Mouse (Mus musculus) myocyte (in vitro differentiated cells): ENCODE results near the gene Hipk2. TPM values are rescaled to one million over a fixed set of nuclear protein-coding genes. Genes with fewer than 3 reads are reported as not detected.

Source experiments
- H3K27me3 ChIP-seq: one replicate; pipeline ENCODE4 v1.6.1; 2011; ENCODE audit not compliant: control insufficient read depth, insufficient read depth, insufficient read length
- H3K36me3 ChIP-seq: one replicate; pipeline ENCODE4 v1.6.1; 2011; ENCODE audit not compliant: control insufficient read depth, insufficient read depth
- H3K4me2 ChIP-seq: one replicate; pipeline ENCODE4 v1.6.1; 2011; ENCODE audit warnings: low read depth, control low read depth
- H3K4me3 ChIP-seq: one replicate; pipeline ENCODE4 v1.5.1; 2011; ENCODE audit warnings: mild to moderate bottlenecking, control low read depth, moderate library complexity
- H3K79me2 ChIP-seq: one replicate; pipeline ENCODE4 v1.6.1; 2011; ENCODE audit not compliant: control insufficient read depth, insufficient read depth
- H3ac ChIP-seq: one replicate; pipeline ENCODE4 v1.6.1; 2011; ENCODE audit not compliant: control insufficient read depth, insufficient read length
- CEBPB ChIP-seq: IDR thresholded peaks from 2 replicates; pipeline ENCODE4 v1.6.1; 2011; ENCODE audit warnings: mild to moderate bottlenecking, moderate library complexity; ENCODE audit not compliant: poor library complexity, insufficient read depth, severe bottlenecking
- E2F4 ChIP-seq: IDR thresholded peaks from one replicate; pipeline ENCODE4 v1.6.1; 2011; ENCODE audit warnings: mild to moderate bottlenecking, control low read depth, moderate library complexity; ENCODE audit not compliant: insufficient read depth
- MAX ChIP-seq: IDR thresholded peaks from one replicate; pipeline ENCODE4 v1.6.1; 2011; ENCODE audit warnings: low read depth, mild to moderate bottlenecking, control low read depth
- MYOD1 ChIP-seq, 3 experiments: IDR thresholded peaks; one replicate each; pipeline ENCODE4 v1.6.1; 2011; ENCODE audit warnings: control low read depth in 2 of 3, low read depth in 2 of 3, mild to moderate bottlenecking in 2 of 3, moderate library complexity in 1 of 3; ENCODE audit not compliant: insufficient read length in 2 of 3, control insufficient read depth in 1 of 3
- MYOG ChIP-seq, 3 experiments: IDR thresholded peaks; one replicate each; pipeline ENCODE4 v1.6.1; 2011; ENCODE audit warnings: control low read depth in 2 of 3, low read depth in 2 of 3, mild to moderate bottlenecking in 2 of 3; ENCODE audit not compliant: insufficient read length in 2 of 3, control insufficient read depth in 1 of 3, insufficient read depth in 1 of 3
- POLR2A ChIP-seq: IDR thresholded peaks from one replicate; pipeline ENCODE4 v1.6.1; 2011; ENCODE audit warnings: low read depth, mild to moderate bottlenecking, control low read depth, moderate library complexity; ENCODE audit not compliant: insufficient read length
- POLR2AphosphoS2 ChIP-seq: IDR thresholded peaks from one replicate; pipeline ENCODE4 v1.6.1; 2011; ENCODE audit warnings: low read depth, control low read depth; ENCODE audit not compliant: insufficient read length
- REST ChIP-seq: IDR thresholded peaks from one replicate; pipeline ENCODE4 v1.6.1; 2011; ENCODE audit warnings: mild to moderate bottlenecking, control low read depth, moderate library complexity; ENCODE audit not compliant: insufficient read depth, insufficient read length
- SRF ChIP-seq: IDR thresholded peaks from one replicate; pipeline ENCODE4 v1.6.1; 2011; ENCODE audit warnings: low read depth; ENCODE audit not compliant: control insufficient read depth, insufficient read length
- TCF12 ChIP-seq: IDR thresholded peaks from one replicate; pipeline ENCODE4 v1.6.1; 2011; ENCODE audit warnings: mild to moderate bottlenecking, control low read depth; ENCODE audit not compliant: poor library complexity, insufficient read depth, severe bottlenecking
- TCF3 ChIP-seq: IDR thresholded peaks from one replicate; pipeline ENCODE4 v1.6.1; 2011; ENCODE audit warnings: low read depth, control low read depth; ENCODE audit not compliant: insufficient read length
- USF1 ChIP-seq: IDR thresholded peaks from one replicate; pipeline ENCODE4 v1.6.1; 2011; ENCODE audit warnings: low read depth, mild to moderate bottlenecking, control low read depth, moderate library complexity
- polyA plus RNA-seq: library from polyadenylated mRNA; unstranded; fragments of >200 nt; fragmentation: generic; extraction: Trizol; gene quantifications from one replicate; pipeline ENCODE4 v1.2.1, GENCODE M21; 2012; ENCODE audit warnings: missing spikeins

Gene Hipk2
- polyA plus RNA-seq, 1 experiment, result 11.3 TPM

GRCm38 (mm10) chr6:38721361-38721760 is 154.6 kb downstream of the Hipk2 start:
- no peak overlapping the region for H3ac ChIP-seq
- no peaks in the 10 kb centered on the region for H3K27me3 ChIP-seq
- H3K4me2 ChIP-seq, result no peak overlapping the region
- H3K79me2 ChIP-seq, result no peaks in the 10 kb centered on the region
- H3K4me3 ChIP-seq, result no peak overlapping the region
- H3K36me3 ChIP-seq, result peaks cover 6% of the 10 kb centered on the region
- TF ChIP-seq REST (no peak), MYOD1 (IDR thresholded peaks at IDR 0.05; ENCODE audit: control insufficient read depth in 1 of 3, insufficient read length in 2 of 3, low read depth in 2 of 3) (peak in 2 of 3 experiments; percentile 11 to 40)

DNA sequence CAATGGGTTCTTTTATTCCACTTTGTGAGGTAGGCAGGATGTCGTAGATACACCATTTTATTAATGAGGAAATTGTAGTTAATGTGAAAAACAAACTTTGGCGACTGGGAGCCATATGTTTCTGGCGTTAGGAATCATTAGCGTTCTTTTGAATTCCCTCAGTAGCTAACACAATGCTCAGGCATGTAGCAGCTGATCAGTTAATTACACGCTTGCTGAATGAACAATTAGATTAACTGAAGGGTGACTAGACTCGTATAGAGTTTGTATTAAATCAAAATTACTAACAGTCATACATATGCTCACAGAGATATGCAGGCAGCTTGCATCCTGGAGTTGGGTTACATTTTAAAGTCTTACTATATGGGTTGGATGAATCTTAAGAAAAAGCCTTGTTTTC is 156.7 kb downstream of the Hipk2 start:
- no peak overlapping the region for H3ac ChIP-seq
- no peaks in the 10 kb centered on the region for H3K79me2 ChIP-seq
- no peak for TF ChIP-seq MYOG (IDR thresholded peaks at IDR 0.05; ENCODE audit: control insufficient read depth in 1 of 3, insufficient read depth in 1 of 3, insufficient read length in 2 of 3, low read depth in 2 of 3)
- no peak for TF ChIP-seq SRF
- no peak for TF ChIP-seq POLR2AphosphoS2
- no peak for TF ChIP-seq TCF12
- TF ChIP-seq POLR2A, result no peak
- no peak for TF ChIP-seq MYOD1 (IDR thresholded peaks at IDR 0.05; ENCODE audit: control insufficient read depth in 1 of 3, insufficient read length in 2 of 3, low read depth in 2 of 3)
- TF ChIP-seq CEBPB, result no peak
- no peak for TF ChIP-seq REST
- TF ChIP-seq TCF3, result no peak
- no peak for TF ChIP-seq MAX
- TF ChIP-seq USF1, result no peak
- TF ChIP-seq E2F4, result no peak
- no peak overlapping the region for H3K4me2 ChIP-seq
- H3K27me3 ChIP-seq, result no peaks in the 10 kb centered on the region
- H3K4me3 ChIP-seq, result no peak overlapping the region
- peaks cover 18% of the 10 kb centered on the region for H3K36me3 ChIP-seq

DNA sequence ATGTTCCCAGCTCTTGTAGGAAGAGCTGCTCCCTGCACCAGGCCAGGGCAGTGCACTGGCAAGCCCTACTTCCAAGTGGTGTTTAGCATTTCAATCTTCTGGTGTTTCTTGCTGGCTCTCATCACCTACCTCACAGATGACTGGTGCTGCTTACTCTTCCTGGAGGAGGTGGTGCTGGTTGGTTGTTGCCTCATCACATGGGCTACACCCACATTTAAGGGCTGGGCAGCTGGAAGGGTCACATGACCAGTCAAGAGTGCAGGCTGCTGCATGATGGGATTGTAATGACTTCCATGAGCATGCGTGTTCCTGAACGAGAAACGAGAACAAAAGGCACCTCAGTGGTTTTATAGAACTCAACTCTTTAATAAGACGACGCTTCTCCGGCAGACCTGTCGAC is 157.3 kb downstream of the Hipk2 start:
- H3K27me3 ChIP-seq, result no peaks in the 10 kb centered on the region
- no peak overlapping the region for H3K4me3 ChIP-seq
- no peak for TF ChIP-seq MYOD1 (IDR thresholded peaks at IDR 0.05; ENCODE audit: control insufficient read depth in 1 of 3, insufficient read length in 2 of 3, low read depth in 2 of 3)
- no peak for TF ChIP-seq TCF12
- peak; percentile 10 for TF ChIP-seq USF1
- no peaks in the 10 kb centered on the region for H3K79me2 ChIP-seq
- H3K36me3 ChIP-seq, result peaks cover 18% of the 10 kb centered on the region
- no peak overlapping the region for H3K4me2 ChIP-seq
- H3ac ChIP-seq, result no peak overlapping the region

GRCm38 (mm10) chr6:38715881-38716280 is 160.1 kb downstream of the Hipk2 start:
- Histone ChIP-seq H3K4me2 (no peak overlapping the region), H3K79me2 (no peaks in the 10 kb centered on the region)
- TF ChIP-seq POLR2A (no peak), POLR2AphosphoS2 (no peak), CEBPB (no peak), MYOG (IDR thresholded peaks at IDR 0.05; ENCODE audit: control insufficient read depth in 1 of 3, insufficient read depth in 1 of 3, insufficient read length in 2 of 3, low read depth in 2 of 3) (no peak), SRF (no peak), REST (no peak)

DNA sequence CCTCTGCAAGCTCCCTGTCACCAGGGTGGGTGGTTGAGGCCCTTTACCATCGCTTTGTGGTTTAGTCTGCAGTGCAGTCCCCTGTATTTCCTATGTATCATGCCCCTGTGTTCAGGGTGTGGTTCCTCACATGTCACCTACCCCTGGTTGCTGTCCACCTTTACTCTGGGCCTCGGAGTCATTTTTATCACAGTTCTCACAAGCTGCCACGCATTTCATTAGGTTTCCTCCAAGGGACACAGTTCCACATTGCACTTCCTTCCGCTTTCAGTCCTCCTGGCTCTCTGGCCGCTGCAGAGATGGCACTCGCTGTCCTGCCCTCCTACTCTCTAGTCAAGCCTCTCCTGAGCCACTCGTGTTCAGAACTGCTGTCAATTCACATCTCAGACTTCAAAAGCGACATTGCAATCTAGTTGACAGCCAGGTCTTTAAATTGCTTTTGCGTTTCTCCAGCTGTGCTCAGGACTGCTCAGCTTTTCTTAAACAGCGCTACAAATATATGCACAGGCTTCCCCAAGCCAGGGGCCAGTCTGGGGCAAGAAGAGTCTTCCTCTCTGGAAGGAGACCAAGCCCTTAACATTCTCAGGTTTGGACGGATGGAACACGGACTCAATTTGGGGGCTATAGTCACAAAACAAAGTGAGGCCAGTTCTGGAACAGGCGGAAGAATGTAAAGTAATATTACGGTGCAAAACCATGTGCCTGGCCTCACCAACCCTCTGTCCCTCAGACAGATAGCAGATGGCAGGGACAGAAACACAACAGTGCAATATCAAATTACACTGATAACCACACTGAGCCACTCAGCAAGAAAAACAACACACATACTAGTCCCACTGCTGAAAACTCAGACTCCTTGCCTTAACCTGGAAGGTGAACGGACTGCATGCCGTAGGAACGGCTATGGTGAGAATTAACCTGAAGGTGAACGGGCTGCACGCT is 161.7 kb downstream of the Hipk2 start:
- Histone ChIP-seq H3K36me3 (peaks cover 38% of the 10 kb centered on the region), H3K79me2 (no peaks in the 10 kb centered on the region), H3ac (no peak overlapping the region), H3K4me2 (no peak overlapping the region), H3K4me3 (no peak overlapping the region), H3K27me3 (no peaks in the 10 kb centered on the region)
- TF ChIP-seq SRF (no peak), USF1 (no peak), MYOD1 (IDR thresholded peaks at IDR 0.05; ENCODE audit: control insufficient read depth in 1 of 3, insufficient read length in 2 of 3, low read depth in 2 of 3) (no peak)

More at GRCm38 (mm10) chr6:38715881-38716280, 160.1 kb downstream of the Hipk2 start:
- peaks cover 34% of the 10 kb centered on the region for H3K36me3 ChIP-seq
- H3K4me3 ChIP-seq, result no peak overlapping the region
- no peak overlapping the region for H3ac ChIP-seq
- H3K27me3 ChIP-seq, result no peaks in the 10 kb centered on the region
